Mouse (Mus musculus): ENCODE measurements around the gene Bag2. TPM values are rescaled to one million over a fixed set of nuclear protein-coding genes. Genes with fewer than 3 reads are reported as not detected.

Bag2 gene
- total and polyA plus RNA-seq, 2 experiments from 2014 or later, result 12.8 to 28.1 TPM

- no peaks in the 10 kb centered on the region for H3K36me3 ChIP-seq (ENCODE audit: insufficient read depth, low read length)
- no peak overlapping the region for H3K4me3 ChIP-seq (ENCODE audit: low read depth, low read length)
- H3K4me1 ChIP-seq (ENCODE audit: insufficient read depth, low read length), result no peaks in the 10 kb centered on the region
- WGBS, result 5% methylated on average over 10 of the region's 10 CpGs
- ATAC-seq (ENCODE audit: low FRiP score) (no peak), DNase-seq (ENCODE audit: low spot score) (no peak)
- no peak overlapping the region for H3K27ac ChIP-seq (ENCODE audit: low read depth, low read length)
- H3K27me3 ChIP-seq (ENCODE audit: insufficient read depth, low read length), result no peaks in the 10 kb centered on the region
- no peak for TF ChIP-seq CTCF (IDR thresholded peaks at IDR 0.05)
- H3K9ac ChIP-seq (replicated peaks; ENCODE audit: low read length, poor library complexity, severe bottlenecking), result no peak overlapping the region
- H3K4me2 ChIP-seq (ENCODE audit: low read depth, low read length, poor library complexity, severe bottlenecking), result no peak overlapping the region
- no peaks in the 10 kb centered on the region for H3K9me3 ChIP-seq (ENCODE audit: low read length)
Observed at GRCm38 (mm10) chr1:33714796-33715195, 42.8 kb downstream of the Bag2 start.

GRCm38 (mm10) chr1:33712026-33712425 is 45.6 kb downstream of the Bag2 start:
- no peak for TF ChIP-seq CTCF (IDR thresholded peaks at IDR 0.05)
- Histone ChIP-seq H3K4me1 (ENCODE audit: insufficient read depth, low read length) (no peaks in the 10 kb centered on the region), H3K4me2 (ENCODE audit: low read depth, low read length, poor library complexity, severe bottlenecking) (no peak overlapping the region), H3K27ac (ENCODE audit: low read depth, low read length) (no peak overlapping the region), H3K36me3 (ENCODE audit: insufficient read depth, low read length) (no peaks in the 10 kb centered on the region), H3K4me3 (ENCODE audit: low read depth, low read length) (no peak overlapping the region), H3K27me3 (ENCODE audit: insufficient read depth, low read length) (no peaks in the 10 kb centered on the region), H3K9me3 (ENCODE audit: low read length) (no peaks in the 10 kb centered on the region), H3K9ac (replicated peaks; ENCODE audit: low read length, poor library complexity, severe bottlenecking) (no peak overlapping the region)
- DNase-seq (ENCODE audit: low spot score), result no peak
- no peak for ATAC-seq (ENCODE audit: low FRiP score)
- WGBS, result 93% methylated on average over 5 of the region's 5 CpGs

GRCm38 (mm10) chr1:33709615-33710014 is 48.0 kb downstream of the Bag2 start:
- no peak overlapping the region for H3K27ac ChIP-seq (ENCODE audit: low read depth, low read length)
- H3K4me1 ChIP-seq (ENCODE audit: insufficient read depth, low read length), result no peaks in the 10 kb centered on the region
- no peak for DNase-seq (ENCODE audit: low spot score)
- no peak overlapping the region for H3K4me3 ChIP-seq (ENCODE audit: low read depth, low read length)
- no peaks in the 10 kb centered on the region for H3K27me3 ChIP-seq (ENCODE audit: insufficient read depth, low read length)
- H3K9me3 ChIP-seq (ENCODE audit: low read length), result no peaks in the 10 kb centered on the region
- 76% methylated on average over 2 of the region's 2 CpGs for WGBS
- H3K36me3 ChIP-seq (ENCODE audit: insufficient read depth, low read length), result no peaks in the 10 kb centered on the region
- H3K9ac ChIP-seq (replicated peaks; ENCODE audit: low read length, poor library complexity, severe bottlenecking), result no peak overlapping the region
- no peak for TF ChIP-seq CTCF (IDR thresholded peaks at IDR 0.05)
- H3K4me2 ChIP-seq (ENCODE audit: low read depth, low read length, poor library complexity, severe bottlenecking), result no peak overlapping the region
- ATAC-seq (ENCODE audit: low FRiP score), result no peak

GRCm38 (mm10) chr1:33701244-33701643 is 56.4 kb downstream of the Bag2 start:
- DNase-seq (ENCODE audit: low spot score) (no peak), ATAC-seq (ENCODE audit: low FRiP score) (no peak)
- Histone ChIP-seq H3K4me2 (ENCODE audit: low read depth, low read length, poor library complexity, severe bottlenecking) (no peak overlapping the region), H3K27ac (ENCODE audit: low read depth, low read length) (no peak overlapping the region), H3K27me3 (ENCODE audit: insufficient read depth, low read length) (no peaks in the 10 kb centered on the region), H3K4me1 (ENCODE audit: insufficient read depth, low read length) (no peaks in the 10 kb centered on the region), H3K9ac (replicated peaks; ENCODE audit: low read length, poor library complexity, severe bottlenecking) (no peak overlapping the region), H3K9me3 (ENCODE audit: low read length) (no peaks in the 10 kb centered on the region), H3K4me3 (ENCODE audit: low read depth, low read length) (no peak overlapping the region), H3K36me3 (ENCODE audit: insufficient read depth, low read length) (no peaks in the 10 kb centered on the region)
- no peak for TF ChIP-seq CTCF (IDR thresholded peaks at IDR 0.05)
- WGBS, result 85% methylated on average over 3 of the region's 3 CpGs

- ATAC-seq (ENCODE audit: low FRiP score), result no peak
- Histone ChIP-seq H3K27me3 (ENCODE audit: insufficient read depth, low read length) (no peaks in the 10 kb centered on the region), H3K4me1 (ENCODE audit: insufficient read depth, low read length) (no peaks in the 10 kb centered on the region), H3K4me2 (ENCODE audit: low read depth, low read length, poor library complexity, severe bottlenecking) (no peak overlapping the region), H3K36me3 (ENCODE audit: insufficient read depth, low read length) (no peaks in the 10 kb centered on the region), H3K9me3 (ENCODE audit: low read length) (no peaks in the 10 kb centered on the region), H3K9ac (replicated peaks; ENCODE audit: low read length, poor library complexity, severe bottlenecking) (no peak overlapping the region), H3K4me3 (ENCODE audit: low read depth, low read length) (no peak overlapping the region), H3K27ac (ENCODE audit: low read depth, low read length) (no peak overlapping the region)
- no peak for DNase-seq (ENCODE audit: low spot score)
- TF ChIP-seq CTCF (IDR thresholded peaks at IDR 0.05), result no peak
- 85% methylated on average over 2 of the region's 2 CpGs for WGBS
Observed at GRCm38 (mm10) chr1:33696016-33696415, 61.6 kb downstream of the Bag2 start.

Other genes with a start within 250 kb of the Bag2 start
- 18.7 and 21.5 TPM in 2 replicates for gene Prim2, start 88.0 kb downstream of the Bag2 start, total RNA-seq (2014; rRNA removed)
- 12.6 and 13.2 TPM in 2 replicates for gene Prim2, start 88.0 kb downstream of the Bag2 start, polyA plus RNA-seq (2015; fragmentation: Nextera tagmentation; extraction: Ambion mirVana)
- gene Rab23, start 37.9 kb downstream of the Bag2 start, total RNA-seq (2014; rRNA removed), result 9.3 and 13.2 TPM in 2 replicates
- 25.0 and 29.8 TPM in 2 replicates for gene Rab23, start 37.9 kb downstream of the Bag2 start, polyA plus RNA-seq (2015; fragmentation: Nextera tagmentation; extraction: Ambion mirVana)
- 78.8 and 101 TPM in 2 replicates for gene Zfp451, start 56.8 kb upstream of the Bag2 start, total RNA-seq (2014; rRNA removed)
- 29.2 and 34.2 TPM in 2 replicates for gene Zfp451, start 56.8 kb upstream of the Bag2 start, polyA plus RNA-seq (2015; fragmentation: Nextera tagmentation; extraction: Ambion mirVana)
- gene Bend6, start 150.0 kb upstream of the Bag2 start, total RNA-seq (2014; rRNA removed), result 115 and 128 TPM in 2 replicates
- gene Bend6, start 150.0 kb upstream of the Bag2 start, polyA plus RNA-seq (2015; fragmentation: Nextera tagmentation; extraction: Ambion mirVana), result 92.0 and 96.9 TPM in 2 replicates
- gene Dst, start 150.4 kb upstream of the Bag2 start, total RNA-seq (2014; rRNA removed), result 155 and 184 TPM in 2 replicates
- 25.7 and 31.7 TPM in 2 replicates for gene Dst, start 150.4 kb upstream of the Bag2 start, polyA plus RNA-seq (2015; fragmentation: Nextera tagmentation; extraction: Ambion mirVana)

All from midbrain, postnatal 0 days (tissue).